Mouse (Mus musculus) urinary bladder, postnatal 25 days (tissue): ENCODE results near the gene Evx2.

Experiments used
- DNase-seq: peaks from one replicate; pipeline ENCODE4 v3.0.0; 2022; ENCODE audit warnings: low spot score

Gene Evx2

GRCm38 (mm10) chr2:74659507-74660005, at the start of gene Evx2:
Evx2 (minus strand) TSS chr2:74659557.
- no peak for DNase-seq

- DNase-seq = no peak
Measured at GRCm38 (mm10) chr2:74708676-74709075, 49.3 kb upstream of the Evx2 start.

DNA sequence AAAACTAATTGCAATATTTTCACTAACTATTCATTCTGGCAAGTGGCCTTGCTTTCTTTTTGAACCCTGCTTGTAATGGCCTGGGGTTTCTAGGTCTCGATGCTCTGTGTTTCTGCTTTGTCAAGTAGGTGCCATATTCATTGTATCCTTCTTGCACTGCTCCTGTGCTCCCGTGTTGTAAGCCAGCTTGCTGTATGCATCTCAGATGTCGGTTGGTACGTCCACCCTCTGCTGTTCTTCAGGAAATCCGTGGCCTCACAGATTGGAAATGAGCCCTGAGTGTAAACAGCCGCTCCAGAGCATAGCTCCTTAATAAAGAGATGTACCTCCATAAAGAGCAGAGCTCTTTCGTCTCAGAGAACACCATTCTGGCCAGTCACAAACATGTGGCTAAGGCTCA, 48.2 kb upstream of the Evx2 start:
- no peak for DNase-seq

DNA sequence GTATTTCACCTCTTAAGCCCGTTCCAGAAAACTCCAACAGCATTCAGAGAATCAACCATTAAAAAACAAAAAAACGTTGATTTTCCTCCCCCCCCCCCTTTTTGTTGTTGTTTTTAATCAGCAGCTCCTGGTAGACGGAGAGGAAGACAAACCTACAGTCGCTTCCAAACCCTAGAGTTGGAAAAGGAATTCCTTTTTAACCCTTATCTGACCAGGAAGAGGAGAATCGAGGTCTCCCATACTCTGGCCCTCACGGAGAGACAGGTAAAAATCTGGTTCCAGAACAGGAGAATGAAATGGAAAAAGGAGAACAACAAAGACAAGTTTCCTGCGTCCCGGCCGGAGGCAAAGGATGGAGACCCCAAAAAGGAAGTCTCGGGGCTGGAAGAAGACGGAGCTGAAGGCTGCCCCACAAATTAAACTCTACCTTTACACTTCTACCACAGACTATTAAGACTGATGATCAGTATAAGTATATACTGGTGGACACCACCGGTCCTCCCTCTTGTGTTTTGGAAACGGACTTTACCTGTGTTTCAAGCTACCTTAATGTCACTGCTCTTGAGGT, 47.1 kb upstream of the Evx2 start:
- DNase-seq = no peak

DNA sequence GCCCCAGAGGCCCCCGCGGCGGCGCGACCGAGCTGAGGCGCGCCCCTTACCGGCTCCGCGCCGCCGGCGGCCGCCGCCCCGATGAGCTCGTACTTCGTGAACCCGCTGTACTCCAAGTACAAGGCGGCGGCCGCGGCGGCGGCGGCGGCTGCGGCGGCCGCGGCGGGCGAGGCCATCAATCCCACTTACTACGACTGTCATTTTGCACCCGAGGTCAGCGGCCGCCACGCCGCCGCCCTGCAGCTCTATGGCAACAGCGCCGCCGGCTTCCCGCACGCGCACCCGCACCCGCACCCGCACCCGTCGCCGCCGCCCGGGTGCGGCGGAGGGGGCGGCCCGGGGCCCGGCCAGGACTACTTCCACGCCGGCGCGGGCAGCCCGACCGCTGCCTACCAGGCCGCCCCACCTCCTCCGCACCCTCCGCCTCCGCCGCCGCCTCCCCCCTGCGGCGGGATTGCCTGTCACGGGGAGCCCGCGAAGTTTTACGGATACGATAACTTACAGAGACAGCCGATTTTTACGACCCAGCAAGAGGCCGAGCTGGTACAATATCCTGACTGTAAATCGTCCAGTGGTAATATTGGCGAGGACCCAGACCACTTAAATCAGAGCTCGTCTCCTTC, 46.2 kb upstream of the Evx2 start:
- DNase-seq = peak; percentile 67

DNA sequence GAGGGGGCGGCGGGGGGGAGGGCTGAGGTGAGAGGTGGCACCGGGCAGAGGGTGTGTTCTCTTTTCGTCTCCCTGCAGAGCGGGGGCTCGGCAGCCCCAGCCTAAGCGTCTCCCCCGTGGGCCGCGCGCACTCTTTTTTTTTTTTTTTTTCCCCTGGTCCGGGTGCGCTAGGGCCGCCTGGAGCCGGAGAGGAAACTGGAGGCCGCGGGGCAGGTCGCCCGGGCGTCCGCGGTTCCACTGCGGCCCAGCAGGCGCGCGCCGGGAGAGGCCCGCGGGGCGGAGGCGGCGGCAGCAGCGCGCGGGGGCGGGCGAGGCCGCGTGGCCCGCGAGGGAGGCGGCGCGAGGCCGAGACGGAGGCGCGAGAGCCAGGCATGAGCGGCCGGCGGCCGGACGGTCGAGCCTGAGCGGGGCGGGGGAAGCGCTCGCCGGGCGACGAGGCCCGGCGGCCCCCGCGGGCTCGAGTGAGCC, 45.7 kb upstream of the Evx2 start:
- DNase-seq = peak; percentile 48

DNA sequence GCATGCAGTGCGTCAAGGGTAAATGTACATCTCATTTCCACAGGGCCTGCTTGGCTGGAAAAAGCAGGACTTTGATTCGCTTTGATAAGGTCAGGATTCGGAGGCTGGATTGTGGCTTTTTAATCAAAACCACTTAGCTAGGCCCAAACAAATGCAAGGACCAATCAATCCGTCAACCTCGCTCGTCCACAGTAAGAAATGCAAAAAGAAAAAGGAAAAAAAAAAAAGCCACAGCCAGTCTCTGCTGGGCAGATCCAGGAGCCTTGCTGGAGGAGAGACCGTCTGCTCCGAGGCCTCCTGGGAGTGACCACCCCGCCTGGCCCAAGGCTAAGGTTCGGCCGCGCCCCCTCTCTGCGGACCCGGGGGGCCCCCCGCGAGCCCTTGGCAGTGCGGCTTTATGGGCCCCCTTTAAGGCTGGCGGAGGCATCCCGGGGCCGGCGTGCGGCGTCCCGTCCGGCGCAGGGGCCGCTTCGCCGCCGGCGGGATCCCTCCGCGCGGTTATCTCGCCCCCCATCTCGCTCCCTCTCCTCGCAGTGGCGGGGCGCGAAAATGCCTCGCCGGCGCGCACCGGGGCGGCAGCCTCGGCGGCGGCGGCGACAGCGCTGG, 45.1 kb upstream of the Evx2 start, which contains the start of gene Hoxd8:
TSS of gene Hoxd8 (plus strand) at position 223 of the 606 bp plus-strand sequence.
- peak; percentile 83 for DNase-seq

DNA sequence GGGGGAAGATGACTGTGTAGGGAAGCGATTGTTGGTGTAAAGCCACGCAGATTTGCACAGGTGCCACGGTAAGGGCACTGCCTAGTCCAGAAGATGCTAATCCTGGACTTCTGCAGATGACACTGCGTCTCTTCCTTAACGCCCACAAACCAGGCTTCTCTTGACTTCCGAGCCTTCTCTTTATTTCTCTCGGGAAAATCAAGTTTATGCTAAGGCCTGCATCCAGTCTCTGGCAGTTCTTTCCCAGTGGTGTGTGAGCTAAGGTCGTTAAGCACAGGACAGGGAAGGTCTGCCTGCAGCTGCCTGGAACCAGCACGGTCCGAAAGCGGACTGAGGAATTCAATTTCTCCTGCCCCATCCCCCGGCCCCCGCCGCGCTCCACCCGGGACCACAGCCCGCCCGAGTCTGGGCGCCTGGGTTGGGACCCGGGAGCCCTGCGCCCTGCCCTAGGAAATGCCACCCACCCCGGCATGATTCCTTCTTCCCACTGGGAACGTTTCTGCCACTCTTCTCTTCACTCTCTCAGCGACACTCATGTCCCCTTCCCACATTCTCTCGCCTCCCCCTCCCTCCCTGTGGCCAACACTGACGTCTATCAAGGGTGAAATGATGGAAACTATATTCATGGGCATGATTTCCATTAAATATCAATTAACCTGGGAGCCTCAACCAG, 44.5 kb upstream of the Evx2 start:
- DNase-seq = no peak

DNA sequence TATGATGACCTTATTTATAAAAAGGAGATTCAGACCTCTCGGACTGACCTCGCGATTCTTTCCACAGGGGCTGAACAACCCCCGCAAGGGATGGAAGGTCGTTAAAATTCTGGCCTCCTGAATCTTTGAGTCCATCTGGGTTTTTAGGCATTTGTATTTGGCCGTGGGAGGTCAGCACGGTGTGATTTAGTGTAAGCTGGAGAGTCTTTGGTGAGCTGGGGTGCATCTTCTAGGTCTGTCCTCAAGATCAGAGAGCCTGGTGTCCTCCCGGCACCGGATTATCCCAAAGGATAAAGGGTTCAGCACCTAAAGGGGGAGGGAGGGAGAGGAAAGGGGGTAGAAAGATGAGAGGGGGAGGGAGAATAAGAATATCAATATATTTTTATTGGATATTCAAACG, 44.0 kb upstream of the Evx2 start:
- DNase-seq = no peak

DNA sequence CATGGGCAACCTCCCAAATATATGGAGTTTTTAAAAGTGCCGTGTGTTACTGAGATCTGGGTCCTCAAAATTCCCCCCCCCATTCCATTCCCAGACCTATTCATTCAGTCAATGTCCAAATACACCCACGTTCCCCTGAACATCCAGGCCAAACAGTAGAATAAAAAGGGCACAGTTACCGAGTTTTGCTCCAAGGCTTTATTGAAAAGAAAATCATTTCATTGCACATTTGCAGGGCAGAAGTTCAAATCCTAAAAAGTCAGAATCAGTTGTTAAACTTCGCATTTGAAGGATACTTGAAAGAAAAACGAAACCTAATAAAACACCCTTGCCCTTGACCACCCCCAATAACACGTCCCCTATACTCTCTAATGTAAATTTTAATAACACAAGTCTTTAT, 43.5 kb upstream of the Evx2 start:
- no peak for DNase-seq

DNA sequence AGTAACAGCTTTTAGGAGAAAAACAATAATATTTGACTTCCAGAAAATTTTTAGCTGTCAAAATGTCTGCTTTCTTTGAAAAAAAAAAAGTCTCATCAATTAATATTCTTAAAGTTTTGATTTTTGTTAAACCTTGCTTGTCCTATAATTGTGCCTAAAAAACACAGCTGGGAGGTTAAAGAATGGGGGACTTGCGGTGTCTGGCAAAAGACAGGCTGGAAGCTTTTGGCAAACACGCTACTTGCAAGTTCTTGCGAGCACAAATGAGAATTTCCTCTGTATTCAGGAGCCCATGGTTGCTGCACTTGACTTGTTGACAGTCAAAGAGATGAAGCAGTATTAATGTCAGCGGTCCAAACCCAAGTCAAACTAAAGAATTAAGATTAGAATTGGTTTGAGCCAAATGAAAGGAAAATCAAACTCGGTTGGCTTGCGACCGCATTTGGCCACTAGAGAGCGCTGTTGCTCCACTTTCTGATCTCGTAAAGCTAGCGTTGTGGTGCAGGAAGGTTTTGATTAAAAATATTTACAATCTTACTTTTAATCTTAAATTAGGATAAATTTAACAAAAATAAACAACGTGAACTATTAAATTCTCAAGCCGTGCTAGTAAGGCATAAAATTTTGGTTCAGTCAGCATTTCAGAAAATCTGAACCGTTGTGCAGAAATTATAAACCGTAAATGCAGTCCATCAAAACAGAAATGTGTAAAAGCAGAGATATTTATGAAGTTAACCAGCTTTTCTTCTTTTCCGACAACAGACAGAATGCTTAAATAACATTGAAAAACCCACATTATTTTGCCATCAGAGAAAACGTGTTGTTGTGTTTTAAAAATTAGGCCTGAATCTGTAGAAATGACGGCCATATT, 42.8 kb upstream of the Evx2 start:
- DNase-seq = peak; percentile 81

DNA sequence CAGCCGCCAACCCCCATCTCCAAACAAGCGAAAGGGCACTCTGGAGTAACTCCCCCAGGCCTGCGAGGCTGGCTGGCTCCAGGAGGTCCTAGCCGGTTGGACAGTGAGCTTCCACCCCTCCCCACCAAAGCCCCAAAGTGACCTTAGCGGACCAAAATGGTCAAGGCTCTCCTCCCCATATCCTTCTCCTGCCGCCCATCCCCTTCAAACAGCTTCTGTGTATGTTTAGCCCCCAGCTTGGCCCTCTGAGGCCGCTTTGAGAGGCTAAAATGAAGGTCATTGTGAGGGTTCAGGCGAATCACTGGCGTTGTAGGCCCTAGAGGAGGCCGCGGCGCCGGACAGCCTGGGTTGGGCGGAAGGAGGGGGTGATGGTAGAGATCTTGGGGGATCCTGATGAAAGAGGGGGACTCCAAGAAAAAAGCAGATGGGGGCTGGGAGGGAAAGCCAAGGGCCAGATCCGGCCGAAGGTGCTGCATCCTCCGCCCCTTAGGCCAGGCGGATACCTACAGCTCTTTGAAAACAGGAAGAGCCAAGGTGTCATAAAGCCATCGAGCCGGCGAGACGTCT, 41.3 kb upstream of the Evx2 start:
- no peak for DNase-seq

GRCm38 (mm10) chr2:74699664-74700545, 40.5 kb upstream of the Evx2 start:
- DNase-seq = no peak

DNA sequence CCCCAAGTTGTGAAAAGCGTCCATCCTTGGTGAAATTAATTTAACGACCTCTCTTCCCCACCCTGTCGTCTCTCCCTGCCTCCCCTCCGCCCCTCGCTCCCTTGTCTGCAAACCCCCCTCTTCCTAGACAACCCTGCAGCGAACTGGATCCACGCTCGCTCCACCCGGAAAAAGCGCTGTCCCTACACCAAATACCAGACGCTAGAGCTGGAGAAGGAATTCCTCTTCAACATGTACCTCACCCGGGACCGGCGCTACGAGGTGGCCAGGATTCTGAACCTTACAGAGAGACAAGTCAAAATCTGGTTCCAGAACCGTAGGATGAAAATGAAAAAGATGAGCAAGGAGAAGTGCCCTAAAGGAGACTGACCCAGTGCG, 39.7 kb upstream of the Evx2 start:
- no peak for DNase-seq

- peak; percentile 40 for DNase-seq
Measured at GRCm38 (mm10) chr2:74698201-74699052, 39.1 kb upstream of the Evx2 start.

DNA sequence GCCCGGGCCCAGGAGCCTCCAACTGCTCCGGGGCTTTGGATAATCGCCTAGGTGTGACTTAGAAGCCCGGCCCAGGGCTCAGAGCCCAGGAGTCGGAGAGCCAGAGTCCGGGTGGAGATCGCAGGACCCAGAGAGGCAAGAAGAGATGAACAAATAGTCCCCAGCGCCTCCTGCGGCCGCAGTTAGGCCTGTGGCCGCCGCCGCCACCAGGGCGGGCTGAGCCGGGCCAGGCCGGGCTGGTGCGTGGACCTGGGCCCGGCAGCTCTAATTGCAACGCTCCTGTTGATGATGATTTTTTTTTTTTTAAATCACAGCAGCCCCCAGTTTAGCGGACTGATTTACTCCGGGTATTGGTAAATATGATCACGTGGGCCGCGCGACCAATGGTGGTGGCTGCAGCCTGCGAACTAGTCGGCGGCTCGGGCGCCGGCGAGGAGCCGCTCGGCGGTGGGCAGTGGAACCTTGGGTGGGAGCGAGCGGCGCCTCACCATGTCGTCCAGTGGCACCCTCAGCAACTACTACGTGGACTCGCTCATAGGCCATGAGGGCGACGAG, 38.3 kb upstream of the Evx2 start, which contains the start of gene Hoxd9:
TSS of gene Hoxd9 (plus strand) at position 161 of the 555 bp plus-strand sequence.
- DNase-seq = peak; percentile 66

DNA sequence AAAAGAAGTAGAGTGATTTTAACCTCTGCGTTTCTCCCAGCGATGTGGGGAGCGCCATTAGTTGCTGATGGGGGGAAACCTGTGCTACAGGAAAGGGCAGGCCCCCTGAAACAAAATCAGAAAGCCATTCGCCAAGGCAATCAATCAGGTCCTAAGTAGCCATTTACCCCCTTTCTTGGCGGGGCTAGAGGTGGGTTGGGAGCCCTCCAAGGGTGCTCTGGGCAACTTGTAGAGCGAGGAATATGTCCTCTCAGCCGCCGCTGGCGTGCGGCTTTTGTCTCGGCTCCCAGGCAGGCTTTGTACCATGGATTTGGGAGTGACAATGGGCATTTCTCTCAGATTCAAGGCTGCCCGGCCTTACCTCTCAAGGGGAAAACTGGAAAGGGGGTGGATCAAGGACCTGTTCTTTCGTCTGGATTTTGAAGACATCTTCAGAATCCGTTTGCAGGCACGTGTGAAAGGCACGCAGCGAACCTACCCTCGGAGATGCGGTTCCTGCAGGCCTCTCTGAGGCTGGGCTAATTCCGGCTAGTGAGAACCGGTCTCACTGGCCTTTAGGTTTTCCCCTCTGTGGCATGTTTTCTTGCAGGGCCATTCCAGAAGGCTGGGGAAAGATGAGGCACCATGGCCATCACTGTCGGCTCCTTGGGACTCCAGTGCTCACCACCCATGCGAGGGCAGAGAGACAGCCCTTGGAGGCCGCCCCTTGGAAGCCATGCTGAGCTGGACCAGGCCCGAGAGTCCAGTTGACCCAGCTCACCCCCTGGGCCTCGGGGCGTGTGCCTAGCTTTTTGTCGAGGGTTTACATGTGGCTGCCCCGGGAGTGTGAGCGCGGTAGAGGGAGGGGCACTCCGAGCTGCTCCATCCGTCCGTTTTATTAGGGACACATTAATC, 37.3 kb upstream of the Evx2 start:
- DNase-seq = no peak

DNA sequence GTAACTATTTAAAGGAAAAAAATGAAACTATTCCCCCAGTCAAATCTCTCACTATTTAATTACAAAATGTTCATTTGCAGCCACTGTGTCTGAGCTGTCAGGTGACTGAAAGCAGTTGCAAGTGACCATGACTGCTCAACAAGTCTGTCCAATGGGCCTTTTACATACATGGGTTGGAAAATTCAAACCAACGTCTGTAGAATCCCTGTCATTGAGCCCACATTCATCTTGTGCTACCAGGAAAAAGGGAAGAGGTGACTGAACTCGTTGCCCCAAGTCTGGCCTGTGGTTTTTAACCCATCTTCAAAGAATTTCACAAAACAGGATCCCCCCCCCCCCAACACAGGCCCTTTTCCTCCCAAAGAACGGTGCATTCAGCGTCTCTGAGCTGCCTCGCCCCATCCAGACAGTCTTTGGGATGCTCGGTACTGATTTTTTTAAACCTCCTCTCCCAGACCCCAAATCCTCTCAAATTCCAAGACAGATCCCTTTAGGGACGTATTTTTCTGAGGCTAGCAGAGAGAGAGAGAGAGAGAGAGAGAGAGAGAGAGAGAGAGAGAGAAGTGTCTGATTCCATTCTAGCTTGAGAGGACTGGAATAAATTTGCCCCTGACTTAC, 36.6 kb upstream of the Evx2 start:
- no peak for DNase-seq
